Mouse (Mus musculus) thymus, adult 2 months (tissue): ENCODE data around the gene Gm20388.

ENCODE experiments used
- CTCF ChIP-seq: fragments of 200-500 bp; IDR thresholded peaks from 2 replicates; pipeline ENCODE4 v1.5.1; 2012; ENCODE audit warnings: mild to moderate bottlenecking, control low read depth, low read length, moderate library complexity, borderline replicate concordance; ENCODE audit not compliant: control insufficient read depth, poor library complexity, insufficient read depth; ENCODE audit errors: extremely low read depth
- POLR2A ChIP-seq: fragments of 200-500 bp; IDR thresholded peaks from 2 replicates; pipeline ENCODE4 v1.6.1; 2012; ENCODE audit warnings: mild to moderate bottlenecking, low read length, control low read depth, moderate library complexity; ENCODE audit not compliant: control insufficient read depth, poor library complexity, insufficient read depth; ENCODE audit errors: extremely low read depth

DNA sequence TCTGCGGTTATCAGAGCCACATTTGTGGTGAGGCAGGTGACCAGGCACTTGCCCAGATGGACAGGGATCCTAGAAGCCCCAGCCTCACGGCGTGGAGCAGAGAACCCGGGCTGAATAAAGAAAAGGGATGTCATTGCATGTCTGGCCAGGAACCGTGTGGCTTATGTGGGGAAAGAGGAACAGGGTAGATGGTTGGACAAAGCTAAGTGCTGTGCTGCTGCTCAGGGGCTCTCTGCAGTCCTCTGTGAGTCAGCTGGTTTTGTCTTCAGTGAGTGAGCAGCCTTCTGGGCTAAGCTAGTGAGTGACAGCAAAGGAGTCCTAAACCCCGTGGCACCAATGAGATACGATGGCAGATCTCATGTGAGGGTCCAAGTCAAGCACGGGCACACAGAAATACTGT lies 220.5 kb downstream of the Gm20388 start:
- TF ChIP-seq CTCF (no peak), POLR2A (no peak)
